In genomic region chr12:71981250-71981649, GRCm38 (mm10) we compare ENCODE assay signal across 11 mouse cellular contexts.
DNase-seq lines count a peak whose midpoint lies in the region; ATAC-seq lines count a peak whose summit lies in the region.
"Had no signal": no experiment of that assay in that cellular context is flagged by ENCODE, and none has a peak within 500 bp of the region (broad histone marks: within the 10 kb centered on the region; RNA-seq: fewer than 3 reads in every experiment).

No protein-coding gene starts in this region.

- no peak overlapping the region for H3K9ac ChIP-seq in forebrain, embryonic 15.5 days (replicated peaks)

- DNase-seq in layer of hippocampus, adult 18-20 months (ENCODE audit: low spot score in 2 of 2), result peak; percentile 60 to 75
- no peak for DNase-seq in layer of hippocampus, postnatal 36 days
- peak; percentile 80 for DNase-seq in brain, adult 2 months (ENCODE audit: low read depth, low spot score)
- peak; percentile 53 for DNase-seq in heart, postnatal 4 days
- no peak for DNase-seq in urinary bladder, adult 2 months (ENCODE audit: low spot score)
- DNase-seq in adrenal gland, adult 18-20 months (ENCODE audit: low spot score in 2 of 2), result no peak
- no peak for DNase-seq in cerebellum, adult 11-12 months
- DNase-seq: adrenal gland, postnatal 25 days had no signal

- WGBS in forebrain, embryonic 15.5 days, result 24% methylated on average over 8 of the region's 8 CpGs

- H3K4me2 ChIP-seq in forebrain, embryonic 15.5 days (replicated peaks), result no peak overlapping the region

- H3K36me3 ChIP-seq in forebrain, embryonic 15.5 days, result peaks cover 60% of the 10 kb centered on the region

- no peak overlapping the region for H3K4me3 ChIP-seq in forebrain, embryonic 15.5 days

- H3K4me1 ChIP-seq in forebrain, embryonic 15.5 days, result peaks cover 56% of the 10 kb centered on the region

- H3K9me3 ChIP-seq in forebrain, embryonic 15.5 days, result no peaks in the 10 kb centered on the region
- H3K9me3 ChIP-seq: G1E had no signal

- H3K27me3 ChIP-seq in forebrain, embryonic 15.5 days, result no peaks in the 10 kb centered on the region

- peak overlapping the region; percentile 94 for H3K27ac ChIP-seq in forebrain, embryonic 15.5 days (replicated peaks)
- H3K27ac ChIP-seq: macrophage had no signal

- ATAC-seq in forebrain, embryonic 15.5 days (replicated peaks), result peak; percentile 76

Comparison
In these comparisons a context has a peak if more than half of its experiments do, and no peak if none do; other contexts are left out.
1. DNase-seq: peak in layer of hippocampus, adult 18-20 months (2 of 2), brain, adult 2 months (single experiment) and heart, postnatal 4 days (single experiment); none in layer of hippocampus, postnatal 36 days (0 of 2), urinary bladder, adult 2 months (single experiment), adrenal gland, adult 18-20 months (0 of 2) and cerebellum, adult 11-12 months (single experiment).